Mouse (Mus musculus): ENCODE data around the gene Itgb3bp.

Gene Itgb3bp

DNA sequence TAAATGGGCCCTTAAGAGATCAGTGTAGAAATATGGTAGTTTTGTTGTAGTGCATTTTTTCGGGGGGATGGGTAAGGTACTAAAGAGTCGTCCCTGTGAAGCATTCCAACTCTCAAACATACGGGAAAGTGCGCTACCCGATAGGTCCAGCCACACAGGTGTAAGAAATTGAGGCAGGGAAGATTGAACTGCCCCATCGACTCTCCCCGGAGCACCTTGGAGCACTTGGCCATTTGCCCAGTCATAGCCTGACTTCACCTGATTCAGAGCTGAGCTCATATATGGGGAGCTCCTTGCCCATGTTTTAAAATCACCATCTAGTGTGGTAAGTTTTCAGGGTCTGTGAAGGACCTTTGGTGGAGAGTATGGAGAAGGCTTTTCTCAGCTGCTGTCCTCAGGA, 5.2 kb upstream of the Itgb3bp start:
- CTCF ChIA-PET: no interaction called here

DNA sequence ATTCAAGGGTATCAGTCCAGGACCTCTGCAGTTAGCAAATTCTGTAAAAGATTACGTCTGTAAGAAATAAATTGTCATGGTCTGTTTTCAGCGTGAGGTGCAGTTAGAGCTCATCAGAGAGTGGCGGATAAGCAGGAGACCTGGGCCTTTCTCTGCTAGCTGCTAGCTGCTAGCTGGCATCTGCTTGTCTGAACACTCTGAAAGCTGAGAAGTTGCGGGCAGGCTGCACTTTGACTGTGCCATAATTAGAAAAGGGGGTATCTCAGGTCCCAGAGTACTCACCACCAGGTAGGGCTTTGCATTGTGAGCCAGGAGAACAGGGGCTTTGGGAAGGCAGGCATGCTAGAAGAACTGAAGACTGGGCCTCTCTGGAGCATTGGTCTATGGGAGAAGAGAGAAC, 2.2 kb upstream of the Itgb3bp start:
- CTCF ChIA-PET: no interaction called here

GRCm38 (mm10) chr4:99931240-99931580, 1.6 kb upstream of the Itgb3bp start:
- CTCF ChIA-PET: no interaction called here

- CTCF ChIA-PET: no interaction called here
Observed at GRCm38 (mm10) chr4:99930518-99931239, 1.1 kb upstream of the Itgb3bp start.

GRCm38 (mm10) chr4:99929149-99929612, 432 bp downstream of the Itgb3bp start, which contains the start of gene Pgm1:
TSS of gene Pgm1 (plus strand) at chr4:99929414.
- CTCF ChIA-PET: no interaction called here

DNA sequence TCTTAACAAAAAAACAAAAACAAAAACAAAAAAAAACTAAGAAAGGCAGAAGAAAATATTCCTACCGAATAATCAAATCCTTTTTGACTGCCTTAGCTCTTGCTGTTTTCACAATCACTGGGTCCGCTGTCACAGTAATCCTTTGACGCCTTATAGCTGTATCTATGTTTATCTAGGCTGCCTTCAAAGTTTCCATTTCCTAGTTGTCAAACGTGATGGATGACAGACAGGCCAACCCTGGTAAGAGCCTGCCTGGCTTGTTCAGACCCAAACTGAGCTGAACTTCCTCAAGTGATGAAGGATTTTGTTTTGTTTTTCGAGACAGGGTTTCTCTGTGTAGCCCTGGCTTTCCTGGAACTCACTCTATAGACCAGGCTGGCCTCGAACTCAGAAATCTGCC, 1.1 kb downstream of the Itgb3bp start:
- CTCF ChIA-PET: no interaction called here

DNA sequence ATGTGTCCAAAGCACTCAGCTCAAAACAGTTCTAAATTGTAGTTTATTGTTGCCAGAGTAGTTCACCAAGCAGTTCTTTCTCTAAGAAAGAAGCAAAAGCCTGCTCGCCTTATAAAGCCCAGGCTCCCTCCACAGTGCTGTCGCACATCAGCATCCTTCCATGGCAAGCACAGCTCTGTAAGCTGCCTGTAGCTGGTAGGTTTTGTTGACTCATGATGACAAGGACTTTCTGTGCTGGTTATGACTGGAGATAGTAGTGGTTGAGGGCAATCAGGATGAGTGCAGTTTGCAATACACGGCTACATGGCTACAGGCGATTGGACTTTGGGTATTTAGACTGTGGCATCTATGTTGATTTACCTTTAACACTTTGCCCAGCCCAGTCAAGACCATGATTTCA, 3.2 kb downstream of the Itgb3bp start:
- CTCF ChIA-PET: no interaction called here

DNA sequence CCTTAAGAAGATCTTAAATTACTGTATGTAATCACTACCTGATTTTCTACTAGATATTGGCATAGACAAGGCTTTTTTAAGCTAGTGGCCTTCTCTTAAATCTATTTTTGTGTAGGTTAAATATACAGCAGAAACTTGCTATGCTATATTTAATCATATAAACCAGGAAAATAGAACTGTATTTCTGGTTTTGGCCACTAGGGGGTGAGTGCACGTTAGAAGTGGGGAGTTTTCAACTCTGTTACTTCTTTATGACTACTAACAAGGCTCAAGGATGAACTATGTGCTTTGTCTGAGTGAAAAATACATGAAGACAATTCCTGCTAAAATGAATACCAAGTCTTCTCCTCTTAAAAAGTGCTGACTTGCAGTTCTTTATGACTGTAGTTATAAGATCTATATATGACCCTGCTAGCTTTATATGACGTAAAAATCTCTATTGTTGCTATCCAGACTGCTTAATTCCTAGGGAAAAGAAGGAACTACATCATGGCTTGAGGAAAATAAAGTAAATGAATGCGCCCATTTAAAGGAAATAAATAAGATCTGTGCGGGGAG, 15.6 kb downstream of the Itgb3bp start:
- CTCF ChIA-PET: no interaction called here

DNA sequence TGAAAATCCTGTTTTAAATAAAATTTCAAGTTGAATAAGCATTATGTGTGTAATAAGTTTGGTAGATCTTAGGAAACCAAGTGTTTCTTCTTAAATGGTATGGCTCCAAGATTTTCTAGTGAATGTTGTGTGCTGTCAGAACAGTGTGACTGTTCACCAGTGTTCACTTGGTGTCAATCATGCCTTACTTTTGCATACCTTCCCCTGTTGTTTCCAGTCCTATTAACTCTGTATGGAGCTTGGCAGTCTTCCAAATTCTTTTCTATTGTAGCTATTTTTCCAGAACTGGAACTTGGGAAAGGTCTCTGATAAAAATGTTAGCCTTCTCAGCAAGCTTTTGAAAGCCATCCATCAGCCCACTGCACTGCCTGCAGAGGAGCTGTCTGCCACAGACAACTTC, 47.2 kb downstream of the Itgb3bp start:
- CTCF ChIA-PET: interaction anchor here (0.6 to 0.7 kb wide), 2 partner anchors 221 to 528 kb away, joined by 3 to 6 read pairs; no protein-coding TSS in a partner anchor

DNA sequence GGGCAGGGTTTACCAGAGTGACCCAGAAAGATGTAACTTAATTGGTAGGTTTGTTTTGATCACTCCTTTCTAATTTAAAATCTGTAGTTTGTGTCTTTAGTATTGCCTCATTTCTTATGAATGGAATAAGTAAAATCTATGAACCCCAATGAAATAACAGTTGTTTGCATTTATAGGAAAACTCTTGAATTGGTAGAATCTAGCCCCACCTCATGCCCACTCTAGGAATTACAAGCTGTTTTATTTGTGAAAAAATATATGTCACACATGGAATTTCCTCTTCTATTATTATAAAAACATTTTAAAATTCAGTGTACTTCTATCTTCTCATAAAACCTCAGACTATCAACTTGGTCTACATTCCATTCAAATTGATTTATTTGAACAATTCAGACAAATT, 47.7 kb downstream of the Itgb3bp start:
- CTCF ChIA-PET: interaction anchor here (0.7 kb wide), 1 partner anchor 221 kb away, joined by 3 read pairs; no protein-coding TSS in a partner anchor

GRCm38 (mm10) chr4:99829094-99830073, 100.2 kb downstream of the Itgb3bp start, which contains the start of gene Efcab7:
TSS of gene Efcab7 (plus strand) at chr4:99829198.
- CTCF ChIA-PET: interaction anchor here (0.6 kb wide), 1 partner anchor 906 kb away, joined by 6 read pairs; no protein-coding TSS in a partner anchor

GRCm38 (mm10) chr4:99828739-99829093, 100.9 kb downstream of the Itgb3bp start:
- CTCF ChIA-PET: interaction anchor here (0.6 kb wide), 1 partner anchor 906 kb away, joined by 6 read pairs; no protein-coding TSS in a partner anchor

- CTCF ChIA-PET: no interaction called here
Observed at GRCm38 (mm10) chr4:99828337-99828736, 101.3 kb downstream of the Itgb3bp start.

DNA sequence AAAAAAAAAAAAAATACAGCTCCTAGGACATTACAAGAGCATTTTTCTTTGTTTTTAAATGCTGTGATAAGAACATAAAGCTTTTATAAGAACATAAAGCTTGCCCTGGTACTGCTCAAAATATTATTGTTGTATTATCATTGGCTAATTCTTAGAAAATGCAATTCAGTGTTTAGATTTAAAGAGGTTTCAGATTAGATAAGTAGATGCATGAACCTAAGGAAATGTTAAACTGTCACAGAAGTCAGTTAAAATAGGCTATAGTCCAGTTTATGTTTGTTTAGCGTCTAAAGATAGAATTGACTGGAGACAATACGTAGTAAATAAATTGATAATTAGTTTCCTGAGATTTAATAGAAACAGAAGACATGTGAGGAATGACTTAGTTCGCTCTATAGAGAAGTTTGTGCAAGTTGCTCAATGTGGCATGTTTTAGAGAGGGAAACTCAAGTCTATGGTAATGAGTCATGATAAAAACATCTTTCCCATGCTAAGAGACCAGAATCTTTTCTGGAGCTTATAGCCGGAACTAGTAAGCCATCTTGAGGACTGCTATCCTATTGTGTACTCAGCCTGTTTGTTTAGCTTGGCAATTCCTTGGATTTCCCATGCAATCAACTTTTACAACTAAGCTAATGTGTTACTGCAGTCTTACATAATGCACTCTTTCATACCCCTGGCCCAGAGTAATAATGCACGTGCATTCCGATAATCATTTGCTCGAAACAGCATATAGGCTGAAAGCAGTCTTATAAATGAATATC, 112.7 kb downstream of the Itgb3bp start:
- CTCF ChIA-PET: no interaction called here

DNA sequence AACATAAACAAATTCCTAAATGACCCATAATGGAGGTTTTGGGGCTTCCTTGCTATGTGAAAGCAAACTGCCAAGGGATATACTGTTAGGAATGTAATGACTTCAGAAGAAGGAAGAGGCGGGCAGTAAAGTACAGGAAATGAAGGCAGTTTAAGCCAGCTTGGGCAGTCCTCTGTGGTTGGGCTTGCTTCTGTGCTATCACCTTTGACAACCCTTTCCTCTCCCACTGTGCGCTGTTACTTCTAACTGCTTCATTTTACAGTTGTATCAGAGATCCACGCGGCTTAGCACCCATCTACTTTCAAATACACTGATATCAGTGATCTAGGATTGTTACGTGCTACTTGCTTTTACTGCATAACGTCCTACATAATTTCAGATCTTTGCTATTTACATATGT, 137.2 kb downstream of the Itgb3bp start:
- CTCF ChIA-PET: no interaction called here

DNA sequence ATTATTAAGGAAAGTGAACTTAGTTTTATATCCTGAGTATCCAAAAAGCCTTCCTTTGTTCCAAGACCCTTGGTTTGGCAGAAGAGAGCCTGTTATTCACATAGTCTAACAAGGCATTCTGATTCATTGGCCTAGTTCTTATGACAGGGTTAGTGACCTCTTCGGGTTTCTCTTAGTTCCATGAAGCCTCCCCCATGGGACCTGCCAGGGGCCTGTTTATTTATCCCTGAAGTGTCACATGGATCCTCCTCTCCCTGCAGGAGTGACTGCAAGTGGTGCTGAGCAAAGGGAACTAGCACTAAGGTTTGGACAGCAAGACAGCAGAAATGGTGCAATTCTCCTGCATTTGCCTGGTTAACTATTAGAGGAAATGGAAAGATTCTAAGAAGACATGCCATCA, 156.6 kb downstream of the Itgb3bp start:
- CTCF ChIA-PET: no interaction called here

GRCm38 (mm10) chr4:99770555-99770954, 159.1 kb downstream of the Itgb3bp start:
- CTCF ChIA-PET: no interaction called here

GRCm38 (mm10) chr4:99766753-99767152, 162.9 kb downstream of the Itgb3bp start:
- CTCF ChIA-PET: interaction anchor here (0.6 kb wide), 1 partner anchor 107 kb away, joined by 3 read pairs; no protein-coding TSS in a partner anchor

- CTCF ChIA-PET: no interaction called here
Observed at GRCm38 (mm10) chr4:99766303-99766702, 163.3 kb downstream of the Itgb3bp start.

- CTCF ChIA-PET: no interaction called here
Observed at GRCm38 (mm10) chr4:99752426-99752825, 177.2 kb downstream of the Itgb3bp start.

DNA sequence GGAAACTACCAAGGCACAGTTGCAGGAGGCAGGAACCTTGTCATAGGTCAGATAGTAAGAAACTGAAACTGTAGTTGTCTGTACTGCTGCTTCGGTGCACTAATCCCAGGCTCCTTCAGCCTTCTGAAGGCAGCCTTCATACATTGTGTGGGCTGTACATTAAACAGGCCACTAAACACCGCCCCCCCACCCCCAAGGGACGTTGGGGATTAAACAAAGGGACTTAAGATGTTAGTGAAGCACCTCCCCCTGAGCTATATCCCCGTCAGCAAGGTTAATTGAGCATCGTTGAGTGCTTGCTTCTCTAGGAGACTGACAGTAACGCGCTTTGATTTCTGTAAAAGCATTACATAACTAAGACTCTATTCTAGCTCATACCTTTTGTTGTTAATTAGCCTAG, 189.8 kb downstream of the Itgb3bp start:
- CTCF ChIA-PET: no interaction called here
